Mouse (Mus musculus): Measurements from ENCODE around the gene Galnt2.

Gene Galnt2

DNA sequence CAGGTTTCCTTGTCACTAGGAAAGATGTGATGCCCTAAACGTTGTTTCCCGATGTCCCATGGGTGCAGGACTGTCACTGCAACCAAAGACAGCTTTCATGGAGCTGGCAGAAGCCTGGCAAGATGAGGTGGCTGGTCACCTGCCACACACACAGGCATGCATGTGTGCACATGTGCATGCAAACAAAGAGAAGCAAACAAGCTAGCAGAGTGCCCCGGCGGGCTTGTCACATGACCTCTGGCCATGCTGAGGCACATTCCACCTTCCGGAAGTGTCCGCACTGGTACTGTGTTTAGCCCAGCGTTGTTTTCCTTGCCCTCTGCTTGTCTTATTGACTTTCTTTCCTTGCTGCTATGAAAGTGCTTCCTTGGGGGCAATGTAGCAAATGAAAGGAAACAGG is 97.1 kb downstream of the Galnt2 start:
- DNase-seq (ENCODE audit: low spot score): no peak

DNA sequence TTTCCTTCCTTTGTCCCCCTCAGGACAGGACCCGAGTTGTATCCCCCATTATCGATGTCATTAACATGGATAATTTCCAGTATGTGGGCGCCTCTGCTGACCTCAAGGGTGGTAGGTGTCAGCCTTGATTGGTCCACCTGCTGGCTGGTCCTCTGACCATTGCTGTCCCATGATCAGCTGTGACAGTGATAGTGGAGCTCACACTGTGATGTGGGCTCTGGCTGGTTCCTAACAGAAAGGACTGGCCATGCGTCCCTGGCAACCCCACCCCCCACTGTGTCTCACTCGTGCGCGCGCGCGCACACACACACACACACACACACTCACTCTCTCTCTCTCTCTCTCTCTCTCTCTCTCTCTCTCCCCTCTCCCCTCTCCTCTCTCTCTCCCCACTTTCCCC is 98.5 kb downstream of the Galnt2 start:
- DNase-seq (ENCODE audit: low spot score): no peak

DNA sequence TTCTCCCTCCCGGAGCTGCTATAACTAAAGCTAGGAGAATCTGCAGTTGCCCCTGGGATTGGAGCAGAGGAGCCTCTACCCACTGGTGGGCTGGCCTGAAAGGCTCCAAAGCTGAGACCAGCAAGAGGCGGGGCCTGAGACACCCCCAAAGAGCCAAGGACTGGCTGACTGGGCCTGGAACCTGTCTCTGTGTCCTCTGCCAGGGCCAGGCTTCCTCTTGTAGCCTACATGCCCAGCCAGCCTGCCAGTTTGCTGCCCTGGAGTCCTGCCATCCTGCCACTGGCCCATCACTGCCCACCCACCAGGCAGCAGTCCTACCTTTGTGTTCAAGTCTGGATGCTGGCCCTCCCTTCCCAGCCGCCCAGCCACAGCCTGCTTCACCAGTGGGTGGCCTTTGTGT is 99.2 kb downstream of the Galnt2 start:
- DNase-seq (ENCODE audit: low spot score): no peak

DNA sequence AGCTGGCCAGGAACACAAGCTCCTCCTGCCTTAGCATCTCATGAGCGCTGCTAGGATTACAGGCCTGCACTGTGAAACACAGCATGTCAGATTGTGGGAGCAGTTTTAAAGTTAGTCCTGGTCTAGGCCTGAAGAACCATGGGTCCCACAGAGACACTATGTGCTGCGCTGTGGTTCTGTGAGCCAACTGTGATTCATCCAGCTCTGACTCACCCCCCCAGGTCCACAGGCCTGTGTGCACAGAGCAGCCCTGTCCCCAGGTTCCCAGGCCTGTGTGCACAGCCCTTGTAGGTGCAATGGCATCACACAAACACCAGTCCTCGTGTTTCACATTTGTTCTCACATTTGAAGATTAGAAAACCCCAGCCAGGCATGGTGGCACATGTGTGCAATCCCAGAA is 99.9 kb downstream of the Galnt2 start:
- DNase-seq (ENCODE audit: low spot score): no peak

DNA sequence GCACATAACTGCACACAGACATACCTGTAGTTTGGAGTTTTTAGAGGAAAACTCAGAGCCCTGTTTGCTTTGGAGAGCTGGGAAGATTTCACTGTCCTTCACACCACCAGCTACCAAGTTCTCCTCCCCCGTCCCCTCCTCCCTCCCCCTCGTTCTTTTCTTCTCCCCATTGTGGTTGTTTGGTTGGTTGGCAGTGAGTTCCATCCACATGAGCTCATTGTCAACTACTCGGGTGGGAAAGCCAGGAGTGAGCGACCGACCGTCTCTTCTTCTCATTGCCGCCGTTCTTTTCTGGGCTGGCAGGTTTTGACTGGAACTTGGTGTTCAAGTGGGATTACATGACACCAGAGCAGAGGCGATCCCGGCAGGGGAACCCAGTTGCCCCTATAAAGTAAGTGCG is 100.5 kb downstream of the Galnt2 start:
- no peak for DNase-seq (ENCODE audit: low spot score)

DNA sequence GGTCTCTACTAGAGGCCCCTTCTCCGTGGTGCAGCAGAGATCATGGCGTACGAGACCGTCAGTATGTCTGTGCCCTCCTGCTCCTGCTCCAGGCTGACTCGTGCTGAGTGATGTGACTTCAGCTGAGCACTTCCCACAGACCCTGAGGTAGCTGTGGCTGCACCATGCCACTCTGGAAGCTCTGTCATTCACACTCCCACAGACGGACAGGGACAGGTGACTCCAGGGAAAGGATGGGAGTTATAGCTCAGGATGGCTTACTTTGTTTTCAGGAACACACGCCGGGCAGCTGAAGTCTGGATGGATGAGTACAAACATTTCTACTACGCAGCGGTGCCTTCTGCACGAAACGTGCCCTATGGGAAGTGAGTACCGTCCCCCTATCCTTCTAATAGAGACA is 105.1 kb downstream of the Galnt2 start:
- no peak for DNase-seq (ENCODE audit: low spot score)

DNA sequence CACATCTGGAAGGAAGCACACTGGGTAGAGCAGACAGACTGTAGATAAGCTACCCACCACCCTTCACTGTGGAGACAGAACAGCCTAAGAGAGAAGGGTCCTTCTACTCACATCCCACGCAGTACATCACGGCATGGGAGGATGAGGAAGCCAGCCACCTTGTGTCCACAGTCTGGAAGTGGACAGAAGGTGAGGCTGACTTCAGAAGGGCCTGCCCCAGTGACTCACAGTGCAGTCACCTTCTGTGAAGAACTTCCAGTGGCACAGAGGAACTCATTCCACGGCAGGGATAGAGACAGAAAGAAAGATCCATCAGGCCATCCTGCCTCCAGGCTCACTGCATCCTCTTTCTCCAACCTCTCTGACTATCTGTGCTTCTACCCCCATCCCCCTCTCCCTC is 108.6 kb downstream of the Galnt2 start:
- DNase-seq (ENCODE audit: low spot score): no peak

DNA sequence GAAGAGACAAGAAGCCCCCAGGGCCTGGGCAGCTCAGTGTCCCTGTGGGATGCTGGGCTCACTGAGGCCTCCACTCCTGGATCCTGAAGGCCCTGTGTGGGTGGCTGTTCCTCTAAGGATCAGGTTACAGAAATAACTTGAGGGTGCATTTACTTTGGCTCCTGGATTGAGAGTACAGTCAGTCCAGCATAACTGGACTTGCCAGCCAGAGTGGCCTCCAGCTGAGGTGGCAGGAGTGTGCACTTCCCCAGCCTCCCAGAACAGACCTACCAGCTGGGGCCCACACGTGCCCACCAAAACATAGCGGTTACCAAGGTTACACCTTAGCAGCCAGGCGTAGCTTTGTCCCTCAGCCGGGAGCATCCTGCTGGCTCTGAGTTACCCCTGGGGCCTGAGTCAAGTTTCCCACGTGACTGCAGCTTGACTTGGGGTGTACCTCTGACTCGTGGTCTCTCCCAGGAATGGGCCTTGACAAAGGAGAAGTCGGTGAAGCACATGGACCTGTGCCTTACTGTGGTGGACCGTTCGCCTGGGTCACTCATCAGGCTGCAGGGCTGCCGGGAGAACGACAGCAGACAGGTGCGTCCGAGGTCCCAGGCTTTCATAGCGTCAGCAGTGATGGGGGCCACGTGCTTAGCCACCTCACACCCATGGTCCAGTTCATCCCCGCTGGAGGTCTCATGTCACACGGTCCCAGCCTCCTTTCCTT is 109.3 kb downstream of the Galnt2 start:
- no peak for DNase-seq (ENCODE audit: low spot score)

DNA sequence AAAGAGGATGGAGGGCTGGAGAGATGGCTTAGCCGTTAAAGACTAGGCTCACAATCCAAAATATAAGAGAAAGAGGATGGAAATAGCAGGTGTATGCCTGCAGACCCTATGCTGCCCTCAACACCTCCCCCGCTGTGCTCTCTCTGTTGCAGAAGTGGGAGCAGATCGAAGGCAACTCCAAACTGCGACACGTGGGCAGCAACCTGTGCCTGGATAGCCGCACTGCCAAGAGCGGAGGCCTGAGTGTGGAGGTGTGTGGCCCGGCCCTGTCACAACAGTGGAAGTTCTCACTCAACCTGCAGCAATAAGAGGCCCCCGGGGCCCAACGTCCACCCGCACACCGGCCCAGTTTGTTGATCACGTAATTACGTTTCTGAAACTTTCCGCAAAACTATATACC is 112.0 kb downstream of the Galnt2 start:
- DNase-seq (ENCODE audit: low spot score): no peak

DNA sequence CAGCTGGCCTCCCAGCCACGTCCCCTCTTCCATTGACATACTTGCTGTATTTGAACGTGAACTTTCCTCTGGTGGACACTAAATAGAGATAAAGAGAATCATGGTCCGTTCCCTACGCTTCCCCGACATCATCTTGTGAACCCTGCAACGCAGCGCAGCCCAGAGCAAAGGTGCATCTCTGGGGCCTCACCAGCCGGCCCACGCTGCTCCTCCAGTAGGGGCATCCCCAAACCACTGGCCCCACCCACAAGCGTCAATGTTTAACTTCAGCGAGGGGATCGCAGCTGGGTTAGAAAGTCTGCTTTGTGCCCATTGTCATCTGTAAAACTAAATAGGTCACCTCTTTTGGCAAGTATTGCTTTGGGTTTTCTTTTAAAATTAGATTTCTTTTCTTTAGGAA is 112.8 kb downstream of the Galnt2 start:
- no peak for DNase-seq (ENCODE audit: low spot score)

DNA sequence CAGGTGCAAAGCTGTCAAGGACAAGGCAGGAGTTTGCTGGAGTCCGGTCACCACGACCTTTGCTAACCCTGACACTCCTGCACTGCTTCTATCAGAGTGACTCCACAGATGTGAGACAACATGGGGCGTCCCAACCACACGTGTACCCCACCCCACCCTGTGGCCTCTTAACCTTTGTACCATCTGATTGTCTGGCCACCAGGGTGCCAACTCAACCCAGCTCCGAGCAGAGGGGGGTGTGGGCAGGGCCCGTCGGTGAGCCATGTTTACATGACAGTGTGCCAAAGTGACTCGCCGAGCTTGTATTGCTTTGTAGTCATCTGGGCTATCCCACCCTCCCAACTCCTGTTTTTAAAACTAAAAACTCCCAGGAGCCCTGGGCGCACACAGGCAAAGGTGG is 113.9 kb downstream of the Galnt2 start:
- DNase-seq (ENCODE audit: low spot score): no peak

DNA sequence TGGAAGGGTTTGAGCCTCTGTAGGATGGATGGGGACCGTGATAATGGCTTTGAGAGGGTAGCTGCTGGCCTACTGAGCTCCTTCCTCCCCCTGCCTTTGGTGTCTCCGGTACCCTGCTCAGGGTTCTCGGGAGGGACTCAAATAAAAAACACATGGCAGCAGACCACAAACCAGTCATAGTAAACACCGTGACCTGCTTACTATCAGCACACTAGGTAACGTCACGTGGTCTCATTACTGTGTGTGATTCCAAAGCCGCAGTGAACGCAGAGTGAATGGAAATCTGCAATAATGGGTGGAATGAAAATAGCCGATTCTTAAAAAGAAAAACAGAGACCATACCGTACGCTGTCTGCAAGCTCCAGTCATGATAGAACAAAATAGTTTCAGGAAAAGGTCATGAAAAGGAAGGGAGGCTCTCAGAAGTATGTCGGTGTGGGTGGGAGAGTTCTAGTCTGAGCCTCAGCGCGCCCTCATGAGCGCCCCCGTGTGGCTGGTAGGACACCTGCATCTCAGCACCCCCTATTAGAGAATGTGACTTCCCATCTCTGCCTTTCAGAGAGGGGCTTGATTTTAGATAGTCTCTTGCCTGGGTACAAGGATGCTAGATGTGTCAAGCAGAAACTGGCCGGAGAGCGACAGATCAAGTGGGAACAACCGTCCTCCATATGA is 115.8 kb downstream of the Galnt2 start:
- DNase-seq (ENCODE audit: low spot score): no peak

DNA sequence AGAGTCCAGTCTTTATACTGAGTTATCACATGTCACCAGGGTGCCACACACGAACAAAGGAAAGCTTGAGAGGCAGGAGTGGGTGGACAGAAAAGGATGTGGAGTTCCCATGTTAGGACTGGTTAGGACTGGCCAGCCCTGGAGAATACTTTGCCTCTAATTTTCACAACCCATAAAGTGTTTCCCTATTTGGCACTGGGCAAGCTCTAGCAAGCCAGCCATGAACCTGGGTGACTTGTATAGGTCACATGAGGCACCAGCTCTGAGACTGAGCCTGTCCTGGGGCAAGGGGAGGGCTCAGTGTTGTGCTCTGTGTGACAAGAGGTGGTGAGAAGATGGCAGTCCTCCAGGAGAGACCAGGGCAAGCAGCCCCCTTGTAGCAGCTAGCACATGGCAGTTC is 116.9 kb downstream of the Galnt2 start:
- DNase-seq (ENCODE audit: low spot score): no peak

DNA sequence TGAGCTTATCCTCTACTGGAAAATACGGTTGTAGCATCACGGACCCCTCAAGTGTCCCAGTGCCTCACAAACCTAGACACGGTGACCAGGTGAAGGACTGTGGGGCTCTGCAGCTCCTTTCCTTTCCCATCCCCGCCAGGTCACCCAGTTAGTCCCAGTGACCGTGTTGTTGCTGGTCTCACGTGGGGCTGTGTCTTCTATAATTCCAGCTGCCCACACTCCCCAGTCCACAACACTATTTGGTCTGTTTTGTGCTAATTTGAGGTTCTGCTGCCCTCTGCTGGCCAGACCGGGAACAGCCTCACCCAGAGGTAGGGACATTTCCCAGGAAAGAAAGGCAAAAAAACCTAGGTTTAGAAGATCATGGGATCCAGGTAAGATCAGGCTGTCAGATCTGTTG is 118.5 kb downstream of the Galnt2 start:
- DNase-seq (ENCODE audit: low spot score): peak; percentile 77

DNA sequence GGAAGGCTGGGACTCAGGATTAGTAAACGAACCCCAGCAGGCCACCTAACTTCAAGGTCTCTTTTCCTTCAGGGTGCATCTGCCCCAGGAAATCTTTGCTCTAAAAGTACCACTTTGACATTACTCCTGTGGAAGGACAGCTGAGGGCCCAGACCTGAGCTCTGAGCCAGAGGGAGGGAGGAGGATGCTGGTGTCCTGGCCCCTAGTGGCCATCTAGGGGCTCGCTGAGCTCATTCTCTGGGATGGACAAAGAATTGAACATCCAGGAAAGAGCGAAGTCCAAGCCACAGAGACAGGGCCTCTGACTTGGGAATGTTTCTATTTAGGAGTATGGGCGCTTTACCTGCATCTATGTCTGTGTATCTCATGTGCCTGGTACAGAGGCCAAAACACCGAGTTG is 120.4 kb downstream of the Galnt2 start:
- DNase-seq (ENCODE audit: low spot score): no peak

DNA sequence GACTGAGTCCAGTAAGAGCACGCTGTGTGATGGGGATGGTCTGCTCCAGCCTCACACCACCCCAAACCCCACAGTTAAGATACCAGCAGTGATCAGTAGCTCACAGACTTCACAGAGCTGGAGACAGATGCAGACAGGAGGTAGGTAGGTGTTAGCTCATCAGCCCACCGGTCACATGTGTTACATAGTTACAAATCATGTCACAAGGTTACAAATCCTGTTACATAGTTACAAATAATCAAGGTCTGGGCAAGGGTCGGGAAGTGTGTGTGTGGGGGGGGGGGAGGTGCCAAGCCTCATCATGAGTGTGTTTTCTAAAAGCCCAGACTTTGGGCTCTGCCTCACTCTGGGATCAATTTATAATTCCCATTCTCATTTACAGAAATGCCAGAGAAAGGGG is 129.7 kb downstream of the Galnt2 start:
- no peak for DNase-seq (ENCODE audit: low spot score)

DNA sequence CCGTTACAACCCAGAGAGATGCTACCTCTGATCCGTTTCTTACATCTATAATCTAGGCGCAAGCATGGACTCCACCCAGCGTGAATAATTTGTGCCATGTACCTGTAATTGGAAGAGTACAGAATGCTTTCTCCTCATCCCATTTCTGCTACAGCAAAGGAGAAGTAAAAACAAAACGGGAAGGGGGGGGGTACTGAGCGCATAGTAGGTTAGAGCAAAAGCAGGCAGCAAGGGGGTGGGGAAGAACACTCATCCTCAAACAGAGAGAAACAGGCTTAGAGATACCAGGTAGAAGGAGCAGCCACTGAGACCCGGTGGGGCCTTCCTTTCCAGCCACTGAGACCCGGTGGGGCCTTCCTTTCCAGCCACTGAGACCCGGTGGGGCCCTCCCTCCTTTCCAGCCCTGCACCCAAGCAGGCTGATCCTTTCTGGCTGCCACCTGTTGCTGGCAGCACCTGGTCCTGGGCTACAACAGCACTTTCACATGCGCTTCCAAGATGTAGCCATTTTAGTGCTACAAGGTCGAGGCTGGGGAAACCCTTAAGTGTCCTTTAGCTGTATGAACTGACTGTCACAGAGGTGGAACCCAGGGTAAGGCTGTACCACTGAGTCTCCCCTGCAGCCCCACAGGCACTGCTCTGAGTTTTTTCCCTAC is 130.7 kb downstream of the Galnt2 start:
- DNase-seq (ENCODE audit: low spot score): no peak

DNA sequence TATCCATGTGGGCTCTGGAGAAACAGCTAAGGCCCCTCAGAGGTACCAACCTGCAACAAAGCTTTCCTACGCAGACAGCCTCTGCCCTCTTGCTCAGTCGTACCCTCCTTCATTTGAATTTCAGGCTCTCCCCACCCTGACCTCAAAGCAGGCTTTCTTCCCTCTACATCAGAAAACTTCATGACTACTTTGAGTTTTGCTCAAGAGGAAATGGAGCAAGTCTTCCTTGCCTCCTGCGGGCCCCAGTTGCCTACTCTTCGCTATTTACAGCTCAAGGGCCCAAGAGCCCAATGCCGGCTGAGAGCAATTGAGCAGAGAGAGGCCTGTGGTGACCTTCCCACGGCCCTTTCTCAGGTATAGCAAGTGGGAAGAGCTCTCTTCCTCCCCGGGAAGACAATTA is 131.4 kb downstream of the Galnt2 start:
- no peak for DNase-seq (ENCODE audit: low spot score)

DNA sequence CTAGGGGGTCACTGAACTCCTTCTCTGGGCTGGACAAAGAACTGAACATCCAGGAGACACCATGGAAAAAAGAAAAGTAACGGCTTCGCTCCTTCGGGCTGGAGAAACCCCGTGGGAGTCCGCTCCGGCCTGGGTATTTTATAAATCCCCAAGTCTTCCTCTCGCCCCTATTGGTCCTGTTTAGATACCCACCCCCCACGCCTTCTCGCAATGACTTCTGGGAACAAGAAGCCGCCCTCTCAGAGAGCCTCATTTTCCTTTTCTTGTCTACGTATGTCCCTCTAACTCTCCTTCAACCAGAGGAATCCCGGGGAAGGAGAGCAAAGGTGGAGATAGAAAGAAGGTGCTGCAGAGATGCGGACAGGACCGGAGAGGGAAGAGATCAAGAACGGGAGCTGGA is 132.1 kb downstream of the Galnt2 start:
- DNase-seq (ENCODE audit: low spot score): no peak

DNA sequence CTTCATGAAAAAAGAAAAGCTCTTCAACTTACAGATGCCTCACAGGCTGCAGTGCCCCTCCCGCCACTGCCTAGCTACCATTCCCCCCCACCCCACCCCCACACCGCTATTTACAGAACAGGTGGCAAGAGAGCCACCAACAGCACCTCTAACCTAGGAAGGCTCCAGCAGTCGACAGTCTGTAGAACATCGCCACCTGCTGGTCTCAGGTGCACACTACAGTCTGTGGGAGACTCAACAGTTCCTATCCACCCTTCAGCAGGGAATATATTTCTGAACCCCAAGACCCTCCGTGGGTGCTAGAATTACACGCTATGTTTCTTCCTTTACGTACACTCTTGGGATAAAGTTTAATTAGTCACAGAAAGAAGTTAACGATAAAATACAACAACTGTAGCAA is 137.0 kb downstream of the Galnt2 start:
- peak; percentile 21 for DNase-seq (ENCODE audit: low spot score)

DNA sequence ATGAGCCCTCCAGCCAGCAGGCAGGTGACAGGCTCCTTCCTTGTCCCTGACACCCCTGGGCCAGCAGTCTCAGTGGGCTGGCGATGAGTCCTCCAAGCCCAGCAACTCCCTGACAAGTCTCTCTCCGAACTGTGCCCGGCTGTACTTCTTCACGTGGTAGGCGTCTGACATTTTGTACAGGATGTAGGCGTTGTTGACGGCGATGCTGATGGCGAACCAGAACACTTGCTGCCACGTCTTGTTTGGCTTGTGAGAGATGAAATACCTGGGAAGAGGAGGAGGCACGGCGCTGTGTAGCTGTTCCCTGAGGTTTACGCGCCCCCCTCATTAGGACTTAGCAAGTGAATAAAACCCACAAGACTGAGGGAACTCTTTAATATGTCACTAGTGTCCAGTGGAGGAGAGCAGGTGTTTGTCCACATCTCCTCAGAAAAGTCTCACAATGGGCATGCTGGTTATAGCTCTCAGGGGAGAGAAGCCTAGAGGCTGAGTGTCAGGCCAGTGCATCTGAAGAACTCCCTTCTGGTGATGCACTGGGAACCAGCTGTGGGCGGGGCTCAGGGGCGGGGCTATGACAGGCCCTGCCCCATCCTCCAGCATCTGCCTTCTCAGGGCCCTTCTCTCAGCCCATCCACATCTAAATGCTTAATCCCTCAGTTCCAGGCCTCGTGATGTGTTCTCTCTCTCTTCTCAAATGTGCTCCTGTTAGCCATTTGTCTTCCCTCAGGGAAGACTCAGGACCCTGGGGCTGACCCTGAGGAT is 139.4 kb downstream of the Galnt2 start:
- no peak for DNase-seq (ENCODE audit: low spot score)

DNA sequence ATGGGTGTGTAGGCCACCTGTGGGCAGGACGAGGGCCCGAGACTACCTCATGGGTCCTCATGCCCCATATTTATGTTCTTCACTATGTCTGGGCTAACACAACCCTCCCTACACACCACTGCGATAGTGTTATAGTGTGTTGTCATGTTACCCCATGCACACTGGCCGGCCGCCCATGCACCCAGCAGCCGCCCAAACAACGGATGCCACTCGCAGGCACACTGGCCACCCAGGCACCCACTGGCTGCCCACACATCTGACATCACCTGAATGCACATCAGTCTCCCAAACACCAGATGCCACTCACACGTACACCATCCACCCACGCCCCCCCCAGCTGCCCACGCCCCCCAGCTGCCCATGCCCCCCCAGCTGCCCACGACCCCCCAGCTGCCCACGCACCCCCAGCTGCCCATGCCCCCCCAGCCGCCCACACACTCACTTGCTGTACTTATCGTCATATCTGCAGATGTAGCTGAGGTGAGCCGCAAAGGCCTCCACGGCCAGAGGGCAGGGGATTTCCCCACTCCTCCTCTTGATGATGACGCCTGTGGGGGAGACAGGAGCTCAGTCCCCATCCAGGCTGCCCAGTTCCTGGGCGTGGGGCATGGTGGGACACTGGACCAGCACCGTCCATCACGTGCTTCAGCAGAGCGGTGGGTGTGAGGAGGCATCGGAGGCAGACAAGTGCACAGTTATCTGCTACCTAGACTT is 140.4 kb downstream of the Galnt2 start:
- no peak for DNase-seq (ENCODE audit: low spot score)

All from ovary, postnatal 10 days (tissue).